Mouse (Mus musculus): ENCODE measurements around the gene Rab20.
"Not testable (repeated sequence)": the region's sequence is repeated elsewhere in the genome, so short reads cannot be mapped to it uniquely, and the experiment has no call there.

Gene Rab20

GRCm38 (mm10) chr8:11477811-11478761, at the start of gene Rab20:
Gene Rab20 (minus strand): TSS chr8:11478710.
- DNase-seq (ENCODE audit: low read depth): peak; percentile 78

GRCm38 (mm10) chr8:11523331-11523730, 44.8 kb upstream of the Rab20 start:
- DNase-seq (ENCODE audit: low read depth): no peak

- DNase-seq (ENCODE audit: low read depth): peak; percentile 8
Observed at GRCm38 (mm10) chr8:11518676-11519075, 40.2 kb upstream of the Rab20 start.

- no peak for DNase-seq (ENCODE audit: low read depth)
Observed at GRCm38 (mm10) chr8:11518056-11518396, 39.5 kb upstream of the Rab20 start.

GRCm38 (mm10) chr8:11517366-11518055, 39.0 kb upstream of the Rab20 start:
- DNase-seq (ENCODE audit: low read depth): no peak

- DNase-seq (ENCODE audit: low read depth): no peak
Observed at GRCm38 (mm10) chr8:11516292-11516691, 37.8 kb upstream of the Rab20 start.

- no peak for DNase-seq (ENCODE audit: low read depth)
Observed at GRCm38 (mm10) chr8:11513247-11513646, 34.7 kb upstream of the Rab20 start.

- no peak for DNase-seq (ENCODE audit: low read depth)
Observed at GRCm38 (mm10) chr8:11512711-11513110, 34.2 kb upstream of the Rab20 start.

GRCm38 (mm10) chr8:11510971-11511370, 32.5 kb upstream of the Rab20 start:
- DNase-seq (ENCODE audit: low read depth): no peak

GRCm38 (mm10) chr8:11508880-11509279, 30.4 kb upstream of the Rab20 start:
- DNase-seq (ENCODE audit: low read depth): no peak

- DNase-seq (ENCODE audit: low read depth): peak; percentile 74
Observed at GRCm38 (mm10) chr8:11506802-11507201, 28.3 kb upstream of the Rab20 start.

- no peak for DNase-seq (ENCODE audit: low read depth)
Observed at GRCm38 (mm10) chr8:11506074-11506473, 27.6 kb upstream of the Rab20 start.

- no peak for DNase-seq (ENCODE audit: low read depth)
Observed at GRCm38 (mm10) chr8:11503476-11504232, 25.1 kb upstream of the Rab20 start.

- no peak for DNase-seq (ENCODE audit: low read depth)
Observed at GRCm38 (mm10) chr8:11498786-11499485, 20.4 kb upstream of the Rab20 start.

- no peak for DNase-seq (ENCODE audit: low read depth)
Observed at GRCm38 (mm10) chr8:11498281-11498680, 19.8 kb upstream of the Rab20 start.

GRCm38 (mm10) chr8:11497017-11497990, 18.8 kb upstream of the Rab20 start, which contains the start of gene Naxd:
Gene Naxd (plus strand): TSS chr8:11497506.
- DNase-seq (ENCODE audit: low read depth): peak; percentile 97

GRCm38 (mm10) chr8:11492340-11492739, 13.8 kb upstream of the Rab20 start:
- not testable (repeated sequence) for DNase-seq (ENCODE audit: low read depth)

- DNase-seq (ENCODE audit: low read depth): no peak
Observed at GRCm38 (mm10) chr8:11487229-11487628, 8.7 kb upstream of the Rab20 start.

- DNase-seq (ENCODE audit: low read depth): peak; percentile 85
Observed at GRCm38 (mm10) chr8:11486142-11486541, 7.6 kb upstream of the Rab20 start.

- DNase-seq (ENCODE audit: low read depth): no peak
Observed at GRCm38 (mm10) chr8:11482537-11482936, 4.0 kb upstream of the Rab20 start.

All from NIH3T3 (cell line).